Mouse (Mus musculus) liver, embryonic 12.5 days (tissue): ENCODE data around the gene Abraxas2. TPM values are rescaled to one million over a fixed set of nuclear protein-coding genes. Genes with fewer than 3 reads are reported as not detected.
A peak's percentile ranks its signal among the peaks of the same experiment; 100 is the strongest.

Experiments
- ATAC-seq: fragments of 200-750 bp; cut with Nextera tagmentation; 2 replicates; pipeline ENCODE4 v1.8.0; 2017; ENCODE audit warnings: moderate number of reproducible peaks, mild to moderate bottlenecking, moderate library complexity
- H3K27ac ChIP-seq: fragments of 300-500 bp; sonication (generic); 2 replicates; pipeline ENCODE4 v1.5.1; 2016; ENCODE audit warnings: mild to moderate bottlenecking
- H3K27me3 ChIP-seq: fragments of 300-500 bp; sonication (generic); replicated peaks from 2 replicates; pipeline ENCODE4 v1.6.1; 2016; ENCODE audit warnings: mild to moderate bottlenecking, moderate library complexity
- H3K36me3 ChIP-seq: fragments of 300-500 bp; sonication (generic); 2 replicates; pipeline ENCODE4 v1.6.1; 2016; ENCODE audit warnings: mild to moderate bottlenecking, moderate library complexity
- H3K4me1 ChIP-seq: fragments of 300-500 bp; sonication (generic); 2 replicates; pipeline ENCODE4 v1.6.1; 2016
- H3K4me2 ChIP-seq: fragments of 300-500 bp; sonication (generic); 2 replicates; pipeline ENCODE4 v1.6.1; 2016; ENCODE audit warnings: mild to moderate bottlenecking, moderate library complexity
- H3K4me3 ChIP-seq: fragments of 300-500 bp; sonication (generic); 2 replicates; pipeline ENCODE4 v1.5.1; 2016; ENCODE audit warnings: mild to moderate bottlenecking, moderate library complexity
- H3K9ac ChIP-seq: fragments of 300-500 bp; sonication (generic); 2 replicates; pipeline ENCODE4 v1.6.1; 2016; ENCODE audit warnings: mild to moderate bottlenecking, moderate library complexity
- H3K9me3 ChIP-seq: fragments of 300-500 bp; sonication (generic); replicated peaks from 2 replicates; pipeline ENCODE4 v1.6.1; 2016; ENCODE audit warnings: mild to moderate bottlenecking, moderate library complexity
- WGBS: fragments of 180-500 bp; shearing (Covaris S2); methylation state at CpG from one replicate; pipeline ENCODE4 v1.1.7; 2016; ENCODE audit not compliant: insufficient replicate concordance; 5-methylcytosine and 5-hydroxymethylcytosine counted together
- polyA plus RNA-seq: library from polyadenylated mRNA; unstranded; fragments of >200 nt; fragmentation: Nextera tagmentation; extraction: Ambion mirVana; gene quantifications from 2 replicates; pipeline ENCODE4 v1.2.1, GENCODE M21; 2016

Gene Abraxas2
- polyA plus RNA-seq, 1 experiment from 2014 or later: 17.7 TPM

DNA sequence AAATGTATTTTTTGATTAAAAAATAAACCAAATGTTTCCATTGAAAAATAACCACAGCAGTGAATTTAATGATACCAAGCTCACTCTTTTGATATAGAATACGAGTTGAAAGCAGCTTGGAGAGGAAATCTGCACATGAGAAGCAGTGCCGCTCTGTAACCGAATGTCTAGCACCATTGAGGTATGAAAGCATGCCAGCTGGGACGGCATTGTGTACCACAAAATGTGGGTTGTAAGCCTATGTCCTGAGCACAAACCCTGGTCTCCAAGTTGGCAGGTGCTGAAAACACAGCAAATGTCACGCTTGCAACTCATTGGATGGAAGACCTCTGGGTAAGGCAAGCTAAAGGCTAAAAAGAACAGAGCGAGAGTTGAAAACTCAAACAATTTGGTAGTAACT lies 42.0 kb upstream of the Abraxas2 start:
- Histone ChIP-seq H3K4me2 (no peak overlapping the region), H3K9me3 (no peaks in the 10 kb centered on the region), H3K27ac (no peak overlapping the region), H3K36me3 (no peaks in the 10 kb centered on the region), H3K9ac (no peak overlapping the region), H3K4me3 (no peak overlapping the region), H3K27me3 (peaks cover 10% of the 10 kb centered on the region), H3K4me1 (peaks cover 20% of the 10 kb centered on the region)
- no peak for ATAC-seq
- 86% methylated on average over 6 of the region's 6 CpGs for WGBS

DNA sequence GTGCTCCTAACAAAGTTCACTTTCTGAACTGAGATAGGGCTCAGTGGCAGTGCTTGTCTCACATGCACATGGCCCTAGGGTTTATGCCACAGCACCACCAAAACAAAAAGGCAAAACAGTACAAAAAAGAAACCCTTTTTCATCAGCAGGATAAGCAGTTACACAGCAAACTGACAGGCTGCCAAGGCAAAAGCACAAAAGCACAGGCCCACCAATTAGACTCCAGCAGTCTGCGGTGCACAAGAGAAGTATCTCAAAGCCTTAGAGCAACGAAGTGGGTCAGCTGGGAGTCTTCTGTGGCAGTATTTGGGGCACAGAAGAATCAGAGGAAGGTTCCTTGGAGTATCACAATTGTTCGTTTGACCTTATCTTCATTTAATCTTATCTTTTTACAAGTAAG lies 38.3 kb upstream of the Abraxas2 start:
- ATAC-seq: no peak
- WGBS: 69% methylated on average over 3 of the region's 3 CpGs

DNA sequence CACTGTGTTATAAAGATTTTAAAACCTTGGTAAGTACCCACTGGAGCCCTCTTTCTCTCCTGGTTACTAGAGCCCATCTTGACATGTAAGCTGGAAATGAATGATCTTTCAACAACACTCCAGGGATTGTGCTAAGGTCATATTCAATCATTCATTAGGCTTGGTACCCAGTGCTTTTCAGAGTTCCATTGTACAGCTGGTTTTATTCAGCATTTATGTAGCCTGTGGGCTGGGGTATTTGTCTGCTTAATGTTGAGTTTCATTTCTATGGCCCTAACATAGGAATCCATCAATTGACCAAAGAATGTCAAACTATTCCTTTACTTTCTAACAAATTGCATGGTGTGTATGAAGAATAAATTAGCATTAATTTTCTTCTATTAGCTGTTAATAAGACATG lies 35.2 kb upstream of the Abraxas2 start:
- Histone ChIP-seq H3K36me3 (peaks cover 24% of the 10 kb centered on the region), H3K9me3 (no peaks in the 10 kb centered on the region), H3K4me3 (no peak overlapping the region), H3K4me1 (peaks cover 6% of the 10 kb centered on the region; the same call in 1 of the 2 replicates), H3K9ac (no peak overlapping the region), H3K27ac (no peak overlapping the region), H3K27me3 (no peaks in the 10 kb centered on the region), H3K4me2 (no peak overlapping the region)
- ATAC-seq: no peak

More for the DNA sequence above, 38.3 kb upstream of the Abraxas2 start:
- Histone ChIP-seq H3K4me3 (no peak overlapping the region), H3K9me3 (no peaks in the 10 kb centered on the region), H3K4me1 (peaks cover 6% of the 10 kb centered on the region; the same call in 1 of the 2 replicates), H3K27ac (no peak overlapping the region), H3K36me3 (peaks cover 6% of the 10 kb centered on the region), H3K9ac (no peak overlapping the region), H3K4me2 (no peak overlapping the region), H3K27me3 (no peaks in the 10 kb centered on the region)

DNA sequence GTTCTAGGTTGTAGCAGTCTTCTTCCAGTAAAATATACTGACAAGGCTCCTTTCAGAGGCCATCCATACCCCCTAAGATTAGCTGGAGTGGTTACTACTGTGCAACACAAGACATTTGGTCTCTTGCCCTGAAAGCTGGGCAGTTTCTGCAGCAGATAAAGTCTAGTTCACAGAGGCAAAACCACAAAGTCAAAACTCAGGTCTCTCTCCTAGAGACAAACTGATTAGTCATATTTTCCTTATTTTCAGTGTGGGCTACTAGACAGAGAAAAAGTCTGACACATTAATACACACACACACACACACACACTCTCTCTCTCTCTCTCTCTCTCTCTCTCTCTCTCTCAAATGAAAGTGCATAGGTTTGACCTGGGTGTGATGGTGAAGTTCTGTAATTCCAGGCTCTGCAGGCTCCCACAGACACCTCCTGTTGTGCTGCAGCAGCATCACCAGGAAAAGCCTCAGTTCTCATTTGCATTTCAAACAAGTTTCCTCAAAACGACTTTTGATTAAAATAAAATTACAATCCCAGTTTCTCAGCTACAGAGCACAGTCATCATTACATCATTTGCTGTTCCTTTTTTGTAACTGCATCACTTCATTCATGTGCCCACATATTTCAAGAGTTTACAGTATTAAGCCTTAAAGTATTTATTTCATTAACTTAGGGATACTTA lies 34.5 kb upstream of the Abraxas2 start:
- Histone ChIP-seq H3K27ac (no peak overlapping the region), H3K4me1 (peaks cover 6% of the 10 kb centered on the region; the same call in 1 of the 2 replicates), H3K4me3 (no peak overlapping the region), H3K27me3 (no peaks in the 10 kb centered on the region), H3K9ac (no peak overlapping the region), H3K36me3 (peaks cover 24% of the 10 kb centered on the region), H3K4me2 (no peak overlapping the region), H3K9me3 (no peaks in the 10 kb centered on the region)
- ATAC-seq: no peak
- WGBS: 23% methylated on average over 1 of the region's 1 CpGs

DNA sequence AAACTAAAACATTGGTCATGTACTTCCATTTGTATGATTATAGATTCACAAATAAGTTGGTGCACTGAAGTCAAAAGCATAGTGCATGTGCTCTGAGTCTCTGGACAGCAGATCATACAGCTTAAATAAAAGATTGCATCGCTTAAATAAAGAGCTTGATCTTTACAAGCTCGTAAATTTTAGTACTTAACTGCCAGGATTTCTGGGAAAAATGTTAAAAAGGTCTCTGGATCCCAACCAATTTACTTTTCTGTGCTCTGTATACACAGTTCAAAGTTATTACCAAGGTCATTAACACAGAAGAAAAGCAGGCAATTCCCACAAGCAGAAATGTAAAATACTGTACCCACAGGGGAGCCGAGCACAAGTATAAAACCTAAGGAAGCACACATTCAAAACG lies 28.1 kb upstream of the Abraxas2 start:
- Histone ChIP-seq H3K4me3 (no peak overlapping the region), H3K4me1 (no peaks in the 10 kb centered on the region; the same call in 1 of the 2 replicates), H3K9ac (no peak overlapping the region), H3K27ac (no peak overlapping the region), H3K9me3 (no peaks in the 10 kb centered on the region), H3K36me3 (peaks cover 49% of the 10 kb centered on the region), H3K27me3 (no peaks in the 10 kb centered on the region), H3K4me2 (no peak overlapping the region)
- no peak for ATAC-seq
- WGBS: 79% methylated on average over 4 of the region's 4 CpGs

DNA sequence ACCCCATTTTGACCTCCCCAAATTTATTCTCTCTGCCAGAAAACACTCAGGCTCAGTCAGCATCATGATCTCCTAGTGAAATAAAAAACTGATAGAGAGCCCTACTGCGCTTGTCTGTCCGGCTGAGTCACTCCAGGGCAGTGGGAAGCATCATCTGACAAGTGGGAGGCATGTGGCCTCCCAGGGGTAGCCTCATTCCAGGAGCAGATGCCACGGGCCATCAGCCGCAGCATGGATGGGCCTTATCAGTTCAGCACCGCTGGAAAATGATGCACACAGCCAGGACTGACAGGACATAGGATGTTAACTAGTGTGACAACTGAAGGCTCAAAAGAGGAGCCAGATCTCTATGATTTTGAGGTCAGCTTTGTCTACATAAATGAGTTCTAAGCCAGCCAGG lies 17.7 kb upstream of the Abraxas2 start:
- 61% methylated on average over 5 of the region's 5 CpGs for WGBS
- H3K4me3 ChIP-seq: no peak overlapping the region
- ATAC-seq: no peak

DNA sequence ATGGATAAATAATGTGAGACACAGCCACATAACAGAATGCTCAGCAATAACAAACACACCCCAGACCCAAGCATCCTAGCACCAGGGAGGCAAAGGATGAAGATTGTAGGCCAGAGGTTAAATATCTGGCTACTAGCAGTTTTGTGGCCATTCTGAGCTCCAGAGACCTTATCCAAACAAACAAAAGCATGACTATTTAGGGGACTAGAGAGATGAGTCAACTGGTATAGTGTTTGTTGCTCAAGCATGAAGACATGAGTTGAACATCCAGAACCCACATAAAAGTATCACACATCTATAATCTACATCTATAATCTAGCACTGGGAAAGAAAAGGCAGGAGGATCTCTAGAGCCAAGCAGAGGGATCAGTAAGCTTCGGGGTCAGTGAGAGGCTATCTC lies 16.6 kb upstream of the Abraxas2 start:
- no peaks in the 10 kb centered on the region for H3K4me1 ChIP-seq
- no peak for ATAC-seq
- H3K4me3 ChIP-seq: no peak overlapping the region
- H3K9me3 ChIP-seq: no peaks in the 10 kb centered on the region
- H3K27ac ChIP-seq: no peak overlapping the region
- WGBS: 76% methylated on average over 1 of the region's 1 CpGs
- no peaks in the 10 kb centered on the region for H3K27me3 ChIP-seq
- no peak overlapping the region for H3K4me2 ChIP-seq
- H3K9ac ChIP-seq: no peak overlapping the region
- H3K36me3 ChIP-seq: peaks cover 28% of the 10 kb centered on the region

More for the DNA sequence above, 17.7 kb upstream of the Abraxas2 start:
- Histone ChIP-seq H3K9me3 (no peaks in the 10 kb centered on the region), H3K27ac (no peak overlapping the region), H3K9ac (no peak overlapping the region), H3K36me3 (peaks cover 27% of the 10 kb centered on the region), H3K27me3 (no peaks in the 10 kb centered on the region), H3K4me2 (no peak overlapping the region), H3K4me1 (no peaks in the 10 kb centered on the region)

DNA sequence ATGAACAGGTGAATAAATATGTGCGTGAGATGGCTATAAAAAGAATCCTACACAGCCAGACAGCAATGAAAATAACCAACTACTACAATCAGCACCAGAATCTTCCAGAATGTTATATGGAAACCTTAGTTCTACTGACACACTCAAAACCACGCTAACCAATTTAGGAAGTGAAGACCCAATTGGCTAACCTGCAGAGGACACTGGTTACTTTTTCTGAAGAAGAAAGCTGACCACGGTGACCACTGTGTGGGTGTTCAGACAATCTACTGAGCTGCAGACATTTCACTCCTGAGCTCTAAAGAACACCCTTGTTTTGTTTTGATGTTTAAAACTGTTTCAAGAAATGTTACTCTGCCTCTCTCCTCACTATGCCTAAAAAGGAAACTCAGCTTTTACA lies 15.9 kb upstream of the Abraxas2 start:
- Histone ChIP-seq H3K9me3 (no peaks in the 10 kb centered on the region), H3K4me1 (no peaks in the 10 kb centered on the region), H3K9ac (no peak overlapping the region), H3K27me3 (no peaks in the 10 kb centered on the region), H3K4me2 (no peak overlapping the region), H3K36me3 (peaks cover 31% of the 10 kb centered on the region), H3K27ac (no peak overlapping the region), H3K4me3 (no peak overlapping the region)
- WGBS: 59% methylated on average over 3 of the region's 3 CpGs
- no peak for ATAC-seq

DNA sequence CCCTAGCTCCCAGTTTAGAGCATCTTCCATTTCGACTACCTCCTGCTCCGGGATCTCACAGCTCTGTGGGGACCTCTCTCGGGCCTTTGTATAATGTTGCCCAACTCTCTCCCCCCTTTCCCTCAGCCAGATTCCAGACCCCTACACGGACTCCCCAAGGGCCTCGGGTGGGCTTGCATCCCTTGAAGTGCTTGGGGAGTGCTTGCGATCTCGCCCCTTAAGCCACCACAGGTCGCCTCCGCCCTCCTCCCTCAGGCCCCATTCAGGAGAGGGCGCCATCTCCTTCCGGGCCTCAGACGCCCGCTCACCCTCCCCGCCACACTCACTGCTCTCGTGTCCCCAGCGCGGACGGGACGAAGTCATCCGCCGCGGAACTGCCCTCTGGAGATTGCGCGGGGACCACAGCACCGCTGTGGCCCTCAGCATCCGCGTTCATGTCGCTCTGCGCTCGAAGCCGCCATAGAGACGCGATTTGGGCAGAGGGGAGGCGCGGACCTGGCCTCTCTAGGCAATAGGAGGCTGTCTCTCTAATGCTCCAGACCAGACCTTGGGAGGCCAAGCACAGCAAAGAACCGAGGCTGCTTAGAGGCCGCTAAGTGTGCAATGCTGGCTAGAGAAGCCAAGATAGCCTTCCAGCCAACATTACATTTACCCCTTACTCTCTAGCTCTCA lies 6.7 kb upstream of the Abraxas2 start, which contains the start of gene Eef1akmt2:
Eef1akmt2 (minus strand) TSS at position 501 of the 672 bp plus-strand sequence.
- Histone ChIP-seq H3K27ac (peak within 1 kb of the TSS; percentile 93), H3K4me2 (peak within 1 kb of the TSS; percentile 76), H3K4me3 (peak within 1 kb of the TSS; percentile 85), H3K9me3 (no peaks in the 10 kb centered on the region), H3K9ac (peak within 1 kb of the TSS; percentile 85), H3K4me1 (peaks cover 24% of the 10 kb centered on the region), H3K36me3 (peaks cover 30% of the 10 kb centered on the region), H3K27me3 (no peaks in the 10 kb centered on the region)
- WGBS: under 1% methylated on average over 37 of the region's 37 CpGs
- ATAC-seq: peak; percentile 95

DNA sequence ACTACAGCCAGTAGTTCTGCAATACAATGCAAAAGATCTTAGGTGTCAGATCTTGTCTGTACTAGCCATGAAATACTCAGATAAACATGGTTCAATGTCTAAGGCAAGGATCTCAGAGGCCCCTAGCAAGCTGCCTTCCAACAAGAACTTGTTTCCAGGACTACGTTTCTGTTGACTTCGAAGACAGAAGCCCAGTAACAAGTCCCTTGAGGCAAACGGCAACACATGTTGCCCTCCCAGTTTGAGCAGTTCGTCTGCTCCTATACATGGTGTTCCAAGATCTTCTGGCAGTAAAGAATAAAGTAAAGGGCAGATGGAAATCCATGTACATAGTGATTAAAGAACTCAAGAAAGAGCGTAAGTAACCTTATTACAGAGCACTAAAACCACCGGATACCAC lies 5.7 kb upstream of the Abraxas2 start:
- no peak for ATAC-seq
- Histone ChIP-seq H3K27ac (no peak overlapping the region), H3K4me2 (no peak overlapping the region), H3K36me3 (peaks cover 20% of the 10 kb centered on the region), H3K9ac (no peak overlapping the region), H3K9me3 (no peaks in the 10 kb centered on the region), H3K4me3 (no peak overlapping the region), H3K27me3 (no peaks in the 10 kb centered on the region), H3K4me1 (peaks cover 24% of the 10 kb centered on the region)
- 80% methylated on average over 6 of the region's 6 CpGs for WGBS

DNA sequence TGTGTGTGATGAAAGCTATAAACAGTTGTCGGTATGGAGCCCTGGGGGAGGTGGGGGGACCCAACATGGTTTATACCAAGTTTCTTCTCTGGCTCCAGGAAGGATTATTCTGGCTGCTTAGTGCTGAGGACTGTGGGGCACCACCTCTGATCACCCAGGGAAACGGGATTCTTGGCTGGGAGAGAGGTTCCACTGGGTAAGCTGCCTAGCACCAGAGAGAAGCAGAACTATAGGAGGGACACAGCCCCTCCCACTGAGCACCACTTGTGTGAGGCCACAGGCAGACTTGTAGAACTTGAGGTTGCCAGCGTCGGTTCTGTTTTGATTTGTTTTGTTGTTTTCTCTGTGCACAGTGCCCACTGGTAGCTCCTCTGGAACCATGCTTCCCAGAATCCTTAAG lies 5.1 kb upstream of the Abraxas2 start:
- no peak for ATAC-seq
- Histone ChIP-seq H3K4me1 (peaks cover 28% of the 10 kb centered on the region), H3K4me2 (no peak overlapping the region), H3K4me3 (no peak overlapping the region), H3K27ac (no peak overlapping the region), H3K9me3 (no peaks in the 10 kb centered on the region), H3K27me3 (no peaks in the 10 kb centered on the region), H3K36me3 (peaks cover 14% of the 10 kb centered on the region), H3K9ac (no peak overlapping the region)
- 53% methylated on average over 4 of the region's 4 CpGs for WGBS

DNA sequence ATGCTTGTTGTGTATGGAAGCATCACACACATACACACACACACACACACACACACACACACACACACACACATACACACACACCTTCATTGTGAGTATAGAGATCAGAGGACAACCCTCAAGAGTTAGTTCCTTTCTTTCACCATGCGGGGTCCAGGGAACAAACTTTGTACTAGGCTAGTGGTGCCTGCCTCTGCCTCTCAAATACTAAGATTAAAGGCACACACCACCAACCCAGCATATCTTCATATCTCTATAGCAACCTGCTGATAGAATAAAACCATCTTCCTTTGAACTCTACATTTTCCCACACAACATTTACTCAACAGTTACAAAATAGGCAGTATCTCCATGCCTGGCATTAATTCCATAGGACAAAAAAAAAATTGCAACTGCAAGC lies 2.9 kb upstream of the Abraxas2 start:
- H3K4me3 ChIP-seq: no peak overlapping the region
- peaks cover 40% of the 10 kb centered on the region for H3K4me1 ChIP-seq
- no peaks in the 10 kb centered on the region for H3K36me3 ChIP-seq
- H3K27ac ChIP-seq: no peak overlapping the region
- ATAC-seq: no peak
- WGBS: 52% methylated on average over 1 of the region's 1 CpGs
- H3K4me2 ChIP-seq: no peak overlapping the region
- H3K9ac ChIP-seq: no peak overlapping the region
- H3K27me3 ChIP-seq: no peaks in the 10 kb centered on the region
- H3K9me3 ChIP-seq: no peaks in the 10 kb centered on the region
